Mouse (Mus musculus) lung, embryonic 14.5 days (tissue): ENCODE data around the gene Mdm2. TPM values are rescaled to one million over a fixed set of nuclear protein-coding genes. Genes with fewer than 3 reads are reported as not detected.
A peak's percentile ranks its signal among the peaks of the same experiment; 100 is the strongest.

Experiments used
- ATAC-seq: fragments of 200-750 bp; cut with Nextera tagmentation; 2 replicates; pipeline ENCODE4 v1.8.0; 2017; ENCODE audit warnings: mild to moderate bottlenecking, moderate TSS enrichment, moderate library complexity; ENCODE audit not compliant: insufficient read depth
- DNase-seq: peaks from one replicate; pipeline ENCODE4 v3.0.0-alpha.2; 2015
- H3K27ac ChIP-seq: fragments of 300-500 bp; sonication (generic); 2 replicates; pipeline ENCODE4 v1.5.1; 2014; ENCODE audit warnings: low read depth, mild to moderate bottlenecking, moderate library complexity
- H3K27me3 ChIP-seq: fragments of 300-500 bp; sonication (generic); 2 replicates; pipeline ENCODE4 v1.6.1; 2014; ENCODE audit warnings: low read length, control low read depth; ENCODE audit not compliant: insufficient read depth
- H3K36me3 ChIP-seq: fragments of 300-500 bp; sonication (generic); 2 replicates; pipeline ENCODE4 v1.6.1; 2014; ENCODE audit warnings: control low read depth; ENCODE audit not compliant: insufficient read depth
- H3K4me1 ChIP-seq: fragments of 300-500 bp; sonication (generic); 2 replicates; pipeline ENCODE4 v1.6.1; 2014; ENCODE audit warnings: antibody characterized with exemption, control low read depth; ENCODE audit not compliant: insufficient read depth
- H3K4me2 ChIP-seq: fragments of 300-500 bp; sonication (generic); 2 replicates; pipeline ENCODE4 v1.6.1; 2014; ENCODE audit warnings: mild to moderate bottlenecking
- H3K4me3 ChIP-seq: fragments of 300-500 bp; sonication (generic); 2 replicates; pipeline ENCODE4 v1.5.1; 2014; ENCODE audit warnings: low read depth, low read length
- H3K9ac ChIP-seq: fragments of 300-500 bp; sonication (generic); 2 replicates; pipeline ENCODE4 v1.6.1; 2014
- H3K9me3 ChIP-seq: fragments of 300-500 bp; sonication (generic); 2 replicates; pipeline ENCODE4 v1.6.1; 2016; ENCODE audit warnings: low read depth, low read length, control low read depth
- CTCF ChIP-seq: IDR thresholded peaks from 2 replicates; pipeline ENCODE4 v1.5.1; 2016; ENCODE audit warnings: antibody characterized with exemption, low read depth
- WGBS: fragments of 180-500 bp; shearing (Covaris S2); extraction: QIAGEN DNeasy Blood & Tissue Kit; methylation state at CpG from one replicate; pipeline ENCODE4 v1.1.7; 2014; 5-methylcytosine and 5-hydroxymethylcytosine counted together
- polyA plus RNA-seq: library from polyadenylated mRNA; unstranded; fragments of >200 nt; fragmentation: Nextera tagmentation; extraction: Ambion mirVana; gene quantifications from 2 replicates; pipeline ENCODE4 v1.2.1, GENCODE M21; 2014

Mdm2 gene
- polyA plus RNA-seq, 1 experiment from 2014 or later, result 50.5 TPM

GRCm38 (mm10) chr10:117664926-117665209 lies 45.7 kb downstream of the Mdm2 start:
- no peaks in the 10 kb centered on the region for H3K27me3 ChIP-seq
- TF ChIP-seq CTCF, result no peak
- H3K4me3 ChIP-seq, result no peak overlapping the region
- ATAC-seq (no peak), DNase-seq (no peak)
- H3K9me3 ChIP-seq, result no peaks in the 10 kb centered on the region
- no peak overlapping the region for H3K4me2 ChIP-seq
- peaks cover 3% of the 10 kb centered on the region; the same call in 1 of the 2 replicates for H3K4me1 ChIP-seq
- H3K27ac ChIP-seq, result no peak overlapping the region
- H3K9ac ChIP-seq, result no peak overlapping the region
- no peaks in the 10 kb centered on the region for H3K36me3 ChIP-seq

DNA sequence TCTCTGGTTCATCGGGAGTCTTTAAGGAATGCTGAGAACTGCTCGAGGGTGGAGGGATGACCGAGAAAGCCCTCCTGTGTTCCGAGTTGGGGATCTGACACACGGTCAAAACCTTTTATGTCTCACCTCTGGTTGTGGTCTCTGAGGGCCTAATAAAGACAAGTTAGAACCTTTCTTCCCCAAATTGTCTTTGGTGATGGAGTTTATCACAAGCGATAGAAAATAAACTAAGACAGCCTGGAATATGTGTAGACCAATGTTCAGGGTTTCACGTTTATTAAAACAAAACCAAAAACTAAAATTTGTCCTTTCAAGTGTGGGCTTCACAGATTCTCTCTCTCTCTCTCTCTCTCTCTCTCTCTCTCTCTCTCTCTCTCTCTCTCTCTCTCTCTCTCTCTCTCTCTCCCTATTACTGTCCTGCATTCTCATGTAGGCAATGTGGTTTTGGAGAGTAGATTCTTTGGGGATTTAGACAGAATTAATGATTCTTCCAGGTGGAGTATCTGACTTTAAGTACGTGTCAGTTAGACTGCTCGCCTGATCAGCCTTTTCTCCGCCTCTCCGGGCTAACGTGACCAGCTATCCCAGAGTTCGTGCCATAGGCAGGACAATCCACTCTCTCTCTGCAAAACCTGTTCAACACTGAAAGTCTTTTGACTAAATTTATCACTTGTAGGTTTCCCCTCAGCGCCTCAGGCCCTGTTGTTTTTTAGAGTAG lies 46.2 kb downstream of the Mdm2 start:
- no peak overlapping the region for H3K4me3 ChIP-seq
- 48% methylated on average over 14 of the region's 14 CpGs for WGBS
- ATAC-seq, result no peak; the same call in 1 of the 2 replicates
- H3K27ac ChIP-seq, result peak overlapping the region; percentile 60
- H3K9ac ChIP-seq, result no peak overlapping the region
- no peaks in the 10 kb centered on the region for H3K27me3 ChIP-seq
- H3K36me3 ChIP-seq, result no peaks in the 10 kb centered on the region
- H3K4me1 ChIP-seq, result peaks cover 3% of the 10 kb centered on the region; the same call in 1 of the 2 replicates
- H3K4me2 ChIP-seq, result peak overlapping the region; percentile 54
- no peak for DNase-seq
- no peaks in the 10 kb centered on the region for H3K9me3 ChIP-seq
- TF ChIP-seq CTCF, result no peak

GRCm38 (mm10) chr10:117663865-117664200 lies 46.7 kb downstream of the Mdm2 start:
- Histone ChIP-seq H3K4me3 (no peak overlapping the region), H3K9me3 (no peaks in the 10 kb centered on the region), H3K4me1 (peaks cover 3% of the 10 kb centered on the region; the same call in 1 of the 2 replicates), H3K27ac (peak overlapping the region; percentile 60), H3K4me2 (peak overlapping the region; percentile 54), H3K27me3 (no peaks in the 10 kb centered on the region), H3K9ac (no peak overlapping the region), H3K36me3 (no peaks in the 10 kb centered on the region)
- WGBS, result 9% methylated on average over 9 of the region's 9 CpGs
- DNase-seq (peak; percentile 68), ATAC-seq (peak; percentile 76)
- TF ChIP-seq CTCF, result no peak

- ATAC-seq (peak; percentile 70), DNase-seq (peak; percentile 57)
- WGBS, result 43% methylated on average over 14 of the region's 14 CpGs
- Histone ChIP-seq H3K27me3 (no peaks in the 10 kb centered on the region), H3K9me3 (no peaks in the 10 kb centered on the region), H3K4me2 (peak overlapping the region; percentile 54), H3K4me3 (no peak overlapping the region), H3K4me1 (peaks cover 3% of the 10 kb centered on the region; the same call in 1 of the 2 replicates), H3K27ac (peak overlapping the region; percentile 66), H3K36me3 (no peaks in the 10 kb centered on the region), H3K9ac (no peak overlapping the region)
- TF ChIP-seq CTCF, result no peak
Observed at GRCm38 (mm10) chr10:117663056-117663864, 47.3 kb downstream of the Mdm2 start.

DNA sequence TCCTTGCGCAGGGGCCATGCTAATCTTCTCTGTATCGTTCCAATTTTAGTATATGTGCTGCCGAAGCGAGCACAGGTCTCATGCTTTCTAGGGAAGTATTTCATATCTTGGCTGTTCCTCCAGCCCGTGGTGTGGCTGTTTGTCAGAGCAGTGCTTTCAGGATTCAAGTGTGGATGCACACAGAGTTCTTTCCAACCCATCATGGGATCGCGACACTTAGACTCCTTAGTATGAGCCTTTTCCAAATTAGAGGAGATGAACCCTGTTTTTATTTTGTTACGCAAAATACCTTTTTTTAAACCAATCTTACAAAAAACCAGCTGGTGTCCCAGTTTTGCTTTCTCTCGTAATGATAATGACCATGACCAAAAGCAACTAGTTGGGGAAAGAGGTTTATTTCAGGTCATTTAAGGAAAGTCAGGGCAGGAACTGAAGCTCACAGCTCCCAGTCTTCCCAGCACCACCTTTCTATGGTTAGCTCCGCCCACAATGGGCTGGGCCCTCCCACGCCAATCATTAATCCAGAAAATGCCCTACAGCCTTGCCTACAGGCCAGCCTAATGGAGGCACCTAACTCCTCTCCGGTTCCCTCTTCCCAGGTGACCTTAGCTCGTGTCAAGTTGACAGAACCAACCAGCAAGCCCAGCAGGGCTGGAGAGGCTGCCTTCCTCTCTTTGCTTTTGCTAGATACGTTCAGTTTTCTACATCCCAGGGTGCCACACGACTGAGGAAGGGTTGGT lies 48.1 kb downstream of the Mdm2 start:
- Histone ChIP-seq H3K4me3 (no peak overlapping the region), H3K9ac (no peak overlapping the region), H3K36me3 (no peaks in the 10 kb centered on the region), H3K27me3 (no peaks in the 10 kb centered on the region), H3K27ac (peak overlapping the region; percentile 66), H3K9me3 (no peaks in the 10 kb centered on the region), H3K4me2 (0 out of 2 replicates have a peak overlapping the region, but pooled peaks have one; percentile 12), H3K4me1 (peaks cover 3% of the 10 kb centered on the region; the same call in 1 of the 2 replicates)
- DNase-seq (peak; percentile 15), ATAC-seq (no peak)
- 76% methylated on average over 15 of the region's 15 CpGs for WGBS
- TF ChIP-seq CTCF, result no peak

DNA sequence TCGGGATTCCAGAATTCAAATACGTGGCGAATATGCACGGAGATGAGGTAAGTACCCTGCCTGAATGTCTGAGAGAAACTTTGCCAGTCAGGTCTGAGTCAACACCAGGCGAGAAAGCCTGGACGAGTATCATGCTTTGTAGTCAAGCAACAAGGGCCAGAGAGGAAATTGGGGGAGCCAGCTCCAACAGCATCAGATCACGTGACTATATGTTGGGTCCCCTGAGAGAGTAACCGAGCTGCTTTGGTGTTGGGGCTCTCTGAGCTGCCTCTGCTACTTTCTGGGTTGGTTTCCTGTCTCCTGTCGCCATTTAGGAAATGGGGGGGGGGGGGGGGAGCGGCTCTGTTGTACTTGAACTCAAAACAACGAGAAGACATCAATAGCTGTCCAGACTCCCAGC lies 50.7 kb downstream of the Mdm2 start:
- H3K9me3 ChIP-seq, result no peaks in the 10 kb centered on the region
- no peak overlapping the region for H3K27ac ChIP-seq
- peaks cover 3% of the 10 kb centered on the region; the same call in 1 of the 2 replicates for H3K4me1 ChIP-seq
- TF ChIP-seq CTCF, result no peak
- no peak overlapping the region for H3K4me3 ChIP-seq
- H3K27me3 ChIP-seq, result no peaks in the 10 kb centered on the region
- H3K36me3 ChIP-seq, result no peaks in the 10 kb centered on the region
- no peak overlapping the region for H3K4me2 ChIP-seq
- H3K9ac ChIP-seq, result no peak overlapping the region
- ATAC-seq (no peak), DNase-seq (no peak)
- WGBS, result 59% methylated on average over 10 of the region's 11 CpGs

DNA sequence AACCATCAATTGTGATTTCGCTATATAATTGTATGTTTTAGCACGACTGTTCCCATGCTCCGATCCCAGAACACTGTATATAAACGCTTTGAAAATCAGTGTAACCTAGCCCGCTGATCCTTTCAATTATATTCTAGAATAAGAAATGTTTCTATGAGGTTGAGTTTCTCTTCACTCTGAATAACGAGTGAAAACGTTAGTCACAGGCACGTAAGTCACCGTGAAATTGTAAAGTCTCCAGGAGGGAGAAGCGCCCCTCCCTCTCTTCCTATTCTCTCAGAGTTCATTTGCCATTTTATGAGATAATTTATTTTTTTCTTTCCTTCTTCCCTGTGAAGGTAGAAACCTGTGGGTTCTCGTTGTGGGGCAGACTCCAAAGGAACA lies 51.1 kb downstream of the Mdm2 start:
- H3K4me1 ChIP-seq, result peaks cover 3% of the 10 kb centered on the region; the same call in 1 of the 2 replicates
- H3K27me3 ChIP-seq, result no peaks in the 10 kb centered on the region
- H3K9me3 ChIP-seq, result no peaks in the 10 kb centered on the region
- H3K9ac ChIP-seq, result no peak overlapping the region
- no peaks in the 10 kb centered on the region for H3K36me3 ChIP-seq
- 77% methylated on average over 11 of the region's 11 CpGs for WGBS
- H3K4me3 ChIP-seq, result no peak overlapping the region
- ATAC-seq (no peak), DNase-seq (no peak)
- H3K27ac ChIP-seq, result no peak overlapping the region
- TF ChIP-seq CTCF, result no peak
- no peak overlapping the region for H3K4me2 ChIP-seq
